26 mouse cellular contexts compared by ENCODE assay signal in genomic region chr16:90301706-90302105, GRCm38 (mm10).
"Had no signal": no experiment of that assay in that cellular context is flagged by ENCODE, and none has a peak within 500 bp of the region (broad histone marks: within the 10 kb centered on the region; RNA-seq: fewer than 3 reads in every experiment).

No protein-coding gene starts in this region.

- DNase-seq: gastrocnemius, postnatal 14 days; gastrocnemius, postnatal 36 days; heart, adult 18-20 months; heart, postnatal 14 days; heart, postnatal 36 days; kidney, adult 11 months; kidney, adult 2 months; kidney, adult 9 months; kidney, postnatal 25 days; kidney, postnatal 4 days; liver; liver, embryonic 13.5 days had no signal

- H3K27me3 ChIP-seq: hindbrain, embryonic 15.5 days had no signal

- H3K9ac ChIP-seq: heart, embryonic 13.5 days; heart, embryonic 15.5 days; hindbrain, embryonic 13.5 days; hindbrain, embryonic 15.5 days; kidney, embryonic 15.5 days; limb, embryonic 12.5 days; liver, embryonic 13.5 days had no signal

- H3K4me3 ChIP-seq: heart, embryonic 10.5 days; heart, embryonic 13.5 days; heart, embryonic 15.5 days; hindbrain, embryonic 13.5 days; hindbrain, embryonic 15.5 days; kidney, embryonic 15.5 days; layer of hippocampus, adult 2 months; left cerebral cortex, adult 2 months; limb, embryonic 10.5 days; limb, embryonic 12.5 days; liver, embryonic 13.5 days had no signal

- H3K27ac ChIP-seq: heart, embryonic 10.5 days; heart, embryonic 13.5 days; heart, embryonic 15.5 days; hindbrain, embryonic 13.5 days; hindbrain, embryonic 15.5 days; hindbrain, postnatal 0 days; kidney, embryonic 15.5 days; kidney, postnatal 0 days; layer of hippocampus, adult 2 months; left cerebral cortex, adult 2 months; limb, embryonic 10.5 days; limb, embryonic 12.5 days; liver, embryonic 13.5 days had no signal

- H3K9me3 ChIP-seq: heart, embryonic 10.5 days; heart, embryonic 13.5 days; heart, embryonic 15.5 days; hindbrain, embryonic 13.5 days; hindbrain, embryonic 15.5 days; kidney, embryonic 15.5 days; limb, embryonic 10.5 days; limb, embryonic 12.5 days; liver, embryonic 13.5 days had no signal

- ATAC-seq: hindbrain, postnatal 0 days; intestine, embryonic 16.5 days had no signal

- H3K4me2 ChIP-seq: heart, embryonic 13.5 days; heart, embryonic 15.5 days; hindbrain, embryonic 13.5 days; hindbrain, embryonic 15.5 days; kidney, embryonic 15.5 days; limb, embryonic 12.5 days; liver, embryonic 11.5 days; liver, embryonic 13.5 days had no signal

- H3K36me3 ChIP-seq: heart, embryonic 10.5 days; heart, embryonic 13.5 days; heart, embryonic 15.5 days; hindbrain, embryonic 13.5 days; hindbrain, embryonic 15.5 days; kidney, embryonic 15.5 days; limb, embryonic 10.5 days; limb, embryonic 12.5 days; liver, embryonic 13.5 days had no signal
